Mouse (Mus musculus): ENCODE measurements around the gene Nxt2.
A peak's percentile ranks its signal among the peaks of the same experiment; 100 is the strongest.
"Not testable (repeated sequence)": the region's sequence is repeated elsewhere in the genome, so short reads cannot be mapped to it uniquely, and the experiment has no call there.

Nxt2 gene

GRCm38 (mm10) chrX:142226542-142226941 is at the start of gene Nxt2:
Gene Nxt2 (plus strand): TSS chrX:142226770.
- no peak for DNase-seq

DNA sequence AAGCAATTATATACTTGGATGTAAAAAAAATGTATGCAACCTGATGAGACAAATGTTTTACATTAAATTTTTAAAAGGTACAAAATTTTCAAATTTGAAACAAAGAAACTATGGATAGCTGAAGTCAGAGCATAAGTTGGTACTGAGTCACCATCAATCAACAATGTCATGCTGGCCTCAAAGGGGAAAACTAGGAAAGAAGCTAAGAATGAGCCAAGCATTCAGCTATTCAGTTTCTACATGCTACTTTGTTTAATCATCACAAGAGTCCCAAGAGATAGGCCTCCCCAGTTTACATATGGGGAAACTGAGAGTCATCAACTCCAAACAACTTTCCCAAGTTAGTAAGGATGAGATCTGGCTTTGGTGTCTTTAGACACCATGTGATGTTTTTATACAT is 49.6 kb upstream of the Nxt2 start:
- no peak for DNase-seq

GRCm38 (mm10) chrX:142182026-142182425 is 44.5 kb upstream of the Nxt2 start:
- DNase-seq = no peak

DNA sequence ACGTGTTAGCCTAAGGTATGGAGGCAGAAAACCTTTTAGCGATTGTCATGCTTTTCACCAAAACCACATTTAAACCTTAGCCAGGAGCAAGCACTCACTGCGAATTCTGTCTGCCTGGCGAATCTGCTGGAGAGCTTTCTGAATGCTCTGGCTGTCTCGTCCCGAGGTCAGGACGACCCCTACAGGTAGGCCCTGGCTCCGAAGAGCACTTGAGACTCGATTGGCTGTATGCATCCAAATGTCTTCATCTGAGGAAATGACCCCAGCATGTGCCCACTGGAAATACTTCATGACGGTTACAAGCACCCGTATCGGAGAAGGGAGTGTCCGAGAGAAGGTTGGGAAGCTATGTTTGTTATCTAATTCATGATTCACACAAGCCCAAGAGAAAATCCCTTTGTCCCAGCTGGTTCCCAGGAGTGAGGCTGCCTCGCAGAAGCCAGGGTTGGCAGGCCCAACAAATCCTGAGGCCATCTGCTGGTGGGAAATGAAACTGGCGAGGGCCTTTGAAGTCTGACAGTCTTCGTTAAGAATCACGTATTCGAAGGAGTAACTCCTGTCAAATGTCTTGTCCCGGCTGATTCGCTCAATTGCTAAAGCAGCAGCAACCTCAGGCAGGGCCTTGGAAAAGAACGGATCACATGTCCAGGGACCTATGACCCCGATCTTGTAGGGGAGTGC is 37.4 kb upstream of the Nxt2 start:
- DNase-seq = peak; percentile 73 to 79

DNA sequence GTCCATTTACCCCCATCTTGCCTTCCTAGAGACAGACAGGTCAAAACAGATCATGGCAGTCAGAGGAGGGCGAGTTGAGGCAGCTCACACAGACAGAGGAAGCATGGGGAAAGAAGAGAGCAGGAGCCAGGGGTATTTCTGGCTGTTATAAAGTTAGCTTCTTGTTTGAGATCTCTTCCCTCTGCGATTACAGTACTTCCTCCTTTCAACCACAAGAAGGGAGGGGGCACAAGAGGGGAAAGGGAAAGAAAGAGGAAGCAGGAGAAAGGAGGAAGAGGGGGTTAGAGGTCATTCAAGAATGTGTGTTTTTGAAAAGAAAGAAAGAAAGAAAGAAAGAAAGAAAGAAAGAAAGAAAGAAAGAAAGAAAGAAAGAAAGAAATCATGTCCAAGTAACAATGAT is 36.2 kb upstream of the Nxt2 start:
- DNase-seq = no peak

DNA sequence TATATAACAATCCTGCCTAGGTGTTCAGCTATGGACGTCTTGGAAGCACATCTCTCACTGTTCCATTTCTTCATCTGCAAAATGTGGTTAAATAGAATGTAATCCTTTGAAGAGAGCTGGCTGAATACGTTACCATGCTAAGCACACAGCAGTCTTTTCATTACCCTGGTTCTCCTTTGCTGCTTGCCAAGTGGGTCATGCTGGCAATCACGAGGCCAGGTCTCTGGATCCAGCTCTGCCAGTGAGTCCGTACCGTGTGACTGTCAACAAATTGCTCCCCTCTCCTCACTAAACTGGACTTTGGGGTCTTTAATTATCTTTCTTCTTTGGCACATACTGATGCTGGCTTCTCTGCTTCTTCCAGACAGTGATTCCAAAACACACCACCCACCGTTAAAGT is 32.1 kb upstream of the Nxt2 start:
- peak; percentile 31 to 40 for DNase-seq

GRCm38 (mm10) chrX:142195551-142195950 is 31.0 kb upstream of the Nxt2 start:
- DNase-seq = no peak

DNA sequence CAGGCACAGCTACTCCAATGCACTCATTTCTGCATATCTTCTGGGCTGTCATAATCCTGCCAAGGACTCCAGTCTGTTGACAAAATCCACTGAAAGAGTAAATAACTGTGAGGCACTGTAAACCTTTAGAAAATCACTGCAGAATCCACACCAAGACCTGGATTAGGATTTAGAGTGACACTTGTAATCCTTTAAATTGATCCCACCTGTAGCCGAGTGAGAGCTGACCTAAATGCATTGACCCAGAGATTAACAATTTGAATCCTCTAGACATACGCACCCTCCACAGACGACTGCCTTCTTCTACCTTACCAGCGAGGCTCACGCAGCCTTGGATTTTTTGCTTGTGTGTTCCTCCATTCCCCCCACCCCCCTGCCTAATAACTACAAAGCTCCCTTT is 29.7 kb upstream of the Nxt2 start, which contains the start of gene Gucy2f:
TSS of gene Gucy2f (minus strand) at position 101 of the 400 bp plus-strand sequence.
- DNase-seq = no peak

- peak; percentile 50 to 60 for DNase-seq
Observed at GRCm38 (mm10) chrX:142200295-142200694, 26.3 kb upstream of the Nxt2 start.

DNA sequence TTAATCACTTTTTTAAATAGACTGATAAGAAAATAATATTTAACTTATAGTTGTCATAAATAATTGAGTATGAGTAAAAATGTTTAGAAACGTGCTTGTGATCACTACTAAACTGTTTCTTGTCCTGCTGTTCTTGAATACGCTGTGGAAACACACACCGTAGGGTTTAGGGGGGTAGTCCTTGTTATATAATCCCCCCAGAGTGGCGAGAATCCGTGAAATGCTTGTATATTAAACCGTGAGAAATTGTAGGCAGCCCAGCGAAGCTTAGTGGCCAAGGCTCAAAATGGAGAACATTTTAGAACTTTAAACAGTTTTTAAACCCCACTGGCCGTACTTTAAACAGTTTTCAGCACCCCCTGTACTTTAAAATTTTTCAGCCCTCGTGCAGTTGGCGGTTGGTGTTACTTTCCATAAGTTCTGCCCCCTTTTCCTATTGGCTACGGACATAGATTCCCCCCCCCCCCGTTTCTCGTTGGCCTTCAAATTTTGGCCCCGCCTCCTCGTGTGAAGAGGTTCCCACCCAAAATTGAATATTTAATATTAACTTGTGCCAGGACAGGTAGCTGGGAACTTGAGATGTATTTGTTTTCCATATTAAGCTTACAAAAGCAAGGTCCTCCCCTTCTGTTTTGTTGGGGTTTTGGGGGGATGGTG is 956 bp downstream of the Nxt2 start:
- peak in 1 of 2 experiments; percentile 50 for DNase-seq

- peak; percentile 84 to 86 for DNase-seq
Observed at GRCm38 (mm10) chrX:142228055-142228768, 1.6 kb downstream of the Nxt2 start.

GRCm38 (mm10) chrX:142228769-142229158 is 2.2 kb downstream of the Nxt2 start:
- DNase-seq = no peak

GRCm38 (mm10) chrX:142236146-142236545 is 9.6 kb downstream of the Nxt2 start:
- DNase-seq = not testable (repeated sequence)

DNA sequence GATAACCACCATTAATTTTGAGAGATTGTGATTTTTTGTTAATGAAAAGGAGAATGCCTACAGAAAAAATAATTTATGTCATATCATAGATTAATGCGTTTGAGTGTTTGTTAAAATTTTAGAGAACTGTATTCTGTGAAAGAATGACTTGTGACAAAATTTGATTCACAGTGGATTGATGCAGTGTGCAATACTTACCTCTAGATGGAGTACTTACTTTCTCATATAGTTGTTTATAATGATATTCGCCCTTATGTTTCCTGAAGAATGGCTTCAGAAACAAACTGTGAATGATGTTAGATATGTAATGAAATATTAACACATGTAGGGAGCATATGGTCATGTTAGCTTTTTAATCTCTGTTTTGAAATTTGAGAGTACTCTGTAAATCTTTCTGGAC is 10.5 kb downstream of the Nxt2 start:
- no peak for DNase-seq

GRCm38 (mm10) chrX:142245682-142246327 is 19.2 kb downstream of the Nxt2 start:
- no peak for DNase-seq

GRCm38 (mm10) chrX:142250008-142250736 is 23.6 kb downstream of the Nxt2 start:
- no peak for DNase-seq

DNA sequence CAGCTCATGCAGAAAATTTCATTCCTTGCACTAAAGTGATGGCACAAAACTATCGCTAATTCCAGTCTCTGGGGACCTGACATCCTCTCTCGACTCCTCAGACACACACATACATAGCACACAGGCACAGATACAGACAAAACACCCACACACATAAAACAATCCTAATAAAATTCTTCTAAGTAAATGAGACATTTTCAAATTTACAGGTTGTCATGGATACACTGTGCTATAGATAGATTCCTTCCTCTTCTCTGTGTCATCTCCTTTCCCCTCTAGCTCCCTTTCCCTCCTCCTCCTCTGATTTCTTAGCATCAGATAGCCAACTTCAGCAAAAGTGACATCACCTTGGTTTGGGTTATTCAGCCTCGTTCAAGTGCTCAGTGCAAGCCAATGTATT is 49.5 kb downstream of the Nxt2 start:
- DNase-seq = no peak

- no peak for DNase-seq
Observed at GRCm38 (mm10) chrX:142276573-142276972, 50.0 kb downstream of the Nxt2 start.

DNA sequence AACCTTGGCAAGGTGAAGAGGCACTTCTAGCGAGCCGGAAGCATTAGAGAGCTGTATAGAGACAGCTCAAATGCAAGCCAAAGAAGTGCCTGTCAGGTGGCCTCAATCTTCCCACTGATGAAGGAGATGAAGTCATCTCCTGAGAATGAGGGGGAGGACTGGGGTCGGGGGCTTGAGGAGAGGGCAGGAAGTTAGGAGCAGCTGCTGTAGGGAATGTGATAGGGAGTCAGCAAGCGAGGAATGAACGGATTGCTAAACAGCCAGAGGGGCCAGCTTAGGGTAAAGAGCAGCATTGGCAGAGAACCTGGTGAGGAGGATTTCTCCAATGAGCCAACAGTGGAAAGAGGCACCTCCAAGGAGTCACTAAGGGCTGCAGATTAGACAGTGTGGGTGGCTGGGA is 59.3 kb downstream of the Nxt2 start:
- DNase-seq = no peak

All from cerebellum, postnatal 14 days (tissue).